Mouse (Mus musculus) hindbrain, embryonic 12.5 days (tissue): ENCODE results near the gene Npm1. TPM values are rescaled to one million over a fixed set of nuclear protein-coding genes. Genes with fewer than 3 reads are reported as not detected.

ENCODE experiments used
- ATAC-seq: fragments of 200-750 bp; cut with Nextera tagmentation; 2 replicates; pipeline ENCODE4 v1.8.0; 2017; ENCODE audit warnings: moderate TSS enrichment; ENCODE audit not compliant: low FRiP score
- H3K27ac ChIP-seq: fragments of 300-500 bp; sonication (generic); 2 replicates; pipeline ENCODE4 v1.5.1; 2016; ENCODE audit warnings: mild to moderate bottlenecking
- H3K27me3 ChIP-seq: fragments of 300-500 bp; sonication (generic); 2 replicates; pipeline ENCODE4 v1.6.1; 2016; ENCODE audit warnings: mild to moderate bottlenecking
- H3K36me3 ChIP-seq: fragments of 300-500 bp; sonication (generic); 2 replicates; pipeline ENCODE4 v1.6.1; 2016; ENCODE audit warnings: mild to moderate bottlenecking
- H3K4me1 ChIP-seq: fragments of 300-500 bp; sonication (generic); 2 replicates; pipeline ENCODE4 v1.6.1; 2016
- H3K4me2 ChIP-seq: fragments of 300-500 bp; sonication (generic); replicated peaks from 2 replicates; pipeline ENCODE4 v1.6.1; 2016; ENCODE audit warnings: mild to moderate bottlenecking
- H3K4me3 ChIP-seq: fragments of 300-500 bp; sonication (generic); 2 replicates; pipeline ENCODE4 v1.5.1; 2016; ENCODE audit warnings: mild to moderate bottlenecking
- H3K9ac ChIP-seq: fragments of 300-500 bp; sonication (generic); 2 replicates; pipeline ENCODE4 v1.6.1; 2016; ENCODE audit warnings: mild to moderate bottlenecking, moderate library complexity
- H3K9me3 ChIP-seq: fragments of 300-500 bp; sonication (generic); replicated peaks from 2 replicates; pipeline ENCODE4 v1.6.1; 2016; ENCODE audit warnings: mild to moderate bottlenecking
- WGBS: fragments of 180-500 bp; shearing (Covaris S2); methylation state at CpG from one replicate; pipeline ENCODE4 v1.1.7; 2016; 5-methylcytosine and 5-hydroxymethylcytosine counted together
- polyA plus RNA-seq: library from polyadenylated mRNA; unstranded; fragments of >200 nt; fragmentation: Nextera tagmentation; extraction: Ambion mirVana; gene quantifications from 2 replicates; pipeline ENCODE4 v1.2.1, GENCODE M21; 2016

Npm1 gene
- polyA plus RNA-seq, 1 experiment from 2014 or later: 624 TPM

DNA sequence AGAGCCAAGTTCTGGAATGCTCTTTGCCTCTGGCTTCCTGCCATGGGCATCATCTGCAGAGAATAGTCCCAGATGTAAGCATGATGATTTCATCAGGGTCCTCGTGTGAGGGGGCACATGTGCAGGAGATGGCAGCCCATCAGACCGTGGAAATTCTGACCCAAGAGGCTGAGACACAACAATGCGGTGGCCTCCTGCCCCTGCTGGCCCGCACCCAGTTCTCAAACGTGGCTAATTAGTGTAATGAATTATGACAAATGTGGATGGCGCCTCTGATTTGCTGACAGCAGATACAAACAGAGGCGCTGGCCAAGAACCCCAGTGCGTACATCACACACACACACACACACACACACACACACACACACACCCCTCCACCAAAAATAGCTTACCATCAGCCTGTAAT, 58.1 kb downstream of the Npm1 start:
- H3K4me3 ChIP-seq: no peak overlapping the region
- ATAC-seq: peak; percentile 73

DNA sequence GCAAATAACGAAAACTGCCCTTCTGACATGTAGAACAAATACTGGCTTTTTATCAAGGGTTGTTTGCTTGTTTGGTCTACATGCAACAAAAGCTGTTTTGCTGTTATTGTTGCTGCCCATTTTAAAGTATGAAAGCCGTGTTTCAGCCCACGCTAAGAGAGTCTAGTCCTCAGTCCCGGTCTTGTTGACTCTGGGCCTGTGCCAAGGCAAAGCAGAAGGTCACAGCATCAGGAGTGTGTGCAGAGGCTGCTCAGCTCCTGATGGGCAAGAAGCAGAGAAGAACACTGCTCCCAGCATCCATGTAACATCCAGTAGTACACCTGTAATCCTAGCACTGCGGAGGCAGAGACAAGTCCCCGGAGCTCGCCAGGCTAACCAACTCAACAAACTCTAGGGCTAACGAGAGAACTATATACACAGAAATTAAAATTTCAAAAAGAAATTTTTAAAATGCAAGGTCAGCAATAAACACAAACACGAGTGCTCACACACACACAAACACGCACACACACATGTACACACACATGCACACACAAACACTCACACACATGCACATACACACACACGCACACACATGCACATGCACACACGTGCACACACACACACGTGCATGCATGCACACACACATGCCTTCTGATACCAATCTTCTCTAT, 59.6 kb downstream of the Npm1 start:
- WGBS: 93% methylated on average over 13 of the region's 13 CpGs
- H3K4me1 ChIP-seq: peaks cover 23% of the 10 kb centered on the region
- H3K36me3 ChIP-seq: no peaks in the 10 kb centered on the region
- no peak overlapping the region for H3K27ac ChIP-seq
- H3K9ac ChIP-seq: no peak overlapping the region
- no peak overlapping the region for H3K4me3 ChIP-seq
- no peaks in the 10 kb centered on the region for H3K9me3 ChIP-seq
- ATAC-seq: no peak
- no peaks in the 10 kb centered on the region for H3K27me3 ChIP-seq
- H3K4me2 ChIP-seq: no peak overlapping the region

More for the DNA sequence above, 58.1 kb downstream of the Npm1 start:
- Histone ChIP-seq H3K27ac (no peak overlapping the region), H3K9me3 (no peaks in the 10 kb centered on the region), H3K9ac (no peak overlapping the region), H3K36me3 (no peaks in the 10 kb centered on the region), H3K4me1 (peaks cover 14% of the 10 kb centered on the region), H3K27me3 (no peaks in the 10 kb centered on the region), H3K4me2 (no peak overlapping the region)
- 65% methylated on average over 8 of the region's 8 CpGs for WGBS

Other genes starting within 250 kb of the Npm1 start
- 9.8 and 10.7 TPM in 2 replicates for gene Fgf18, start 15.8 kb downstream of the Npm1 start, polyA plus RNA-seq
- 29.8 and 33.8 TPM in 2 replicates for gene Tlx3, start 40.4 kb upstream of the Npm1 start, polyA plus RNA-seq
- gene Gm12117, start 113.5 kb upstream of the Npm1 start, polyA plus RNA-seq: not detected in 2 replicates